Mouse (Mus musculus): ENCODE measurements around the gene Ankrd54. TPM values are rescaled to one million over a fixed set of nuclear protein-coding genes. Genes with fewer than 3 reads are reported as not detected.

Ankrd54 gene
- 41.2 TPM for polyA plus RNA-seq (2017; shearing (Covaris generic))

GRCm38 (mm10) chr15:79062376-79063159, at the start of gene Ankrd54:
TSS of gene Ankrd54 (minus strand) at chr15:79062893.

GRCm38 (mm10) chr15:79108421-79109320, 46.0 kb upstream of the Ankrd54 start, which contains the start of gene Micall1:
TSS of gene Micall1 (plus strand) at chr15:79108898.

GRCm38 (mm10) chr15:79074913-79075532, 12.3 kb upstream of the Ankrd54 start, which contains the start of gene Eif3l:
TSS of gene Eif3l (plus strand) at chr15:79075179.

GRCm38 (mm10) chr15:79041585-79041984, 21.1 kb downstream of the Ankrd54 start, which contains the start of gene Galr3:
TSS of gene Galr3 (plus strand) at chr15:79041885.

GRCm38 (mm10) chr15:79028237-79028738, 34.4 kb downstream of the Ankrd54 start, which contains the start of gene H1f0:
TSS of gene H1f0 (plus strand) at chr15:79028450.

Other genes with a start within 250 kb of the Ankrd54 start
- 0.44 TPM for gene Cdc42ep1, start 220.3 kb downstream of the Ankrd54 start, polyA plus RNA-seq (2017; shearing (Covaris generic))
- not detected for gene Lgals2, start 207.4 kb downstream of the Ankrd54 start, polyA plus RNA-seq (2017; shearing (Covaris generic))
- gene Gga1, start 185.7 kb downstream of the Ankrd54 start, polyA plus RNA-seq (2017; shearing (Covaris generic)) = 68.8 TPM
- gene Gm49510, start 163.2 kb downstream of the Ankrd54 start, polyA plus RNA-seq (2017; shearing (Covaris generic)) = 1.9 TPM
- gene Sh3bp1, start 163.1 kb downstream of the Ankrd54 start, polyA plus RNA-seq (2017; shearing (Covaris generic)) = 128 TPM
- gene Pdxp, start 149.0 kb downstream of the Ankrd54 start, polyA plus RNA-seq (2017; shearing (Covaris generic)) = 11.9 TPM
- gene Lgals1, start 136.2 kb downstream of the Ankrd54 start, polyA plus RNA-seq (2017; shearing (Covaris generic)) = 398 TPM
- gene Nol12, start 128.0 kb downstream of the Ankrd54 start, polyA plus RNA-seq (2017; shearing (Covaris generic)) = 25.1 TPM
- 51.9 TPM for gene Triobp, start 115.2 kb downstream of the Ankrd54 start, polyA plus RNA-seq (2017; shearing (Covaris generic))
- 34.2 TPM for gene H1f0, start 34.4 kb downstream of the Ankrd54 start, polyA plus RNA-seq (2017; shearing (Covaris generic))
- gene Galr3, start 21.0 kb downstream of the Ankrd54 start, polyA plus RNA-seq (2017; shearing (Covaris generic)) = not detected
- gene Eif3l, start 12.3 kb upstream of the Ankrd54 start, polyA plus RNA-seq (2017; shearing (Covaris generic)) = 99.7 TPM
- gene Micall1, start 46.0 kb upstream of the Ankrd54 start, polyA plus RNA-seq (2017; shearing (Covaris generic)) = 30.7 TPM
- gene Polr2f, start 78.1 kb upstream of the Ankrd54 start, polyA plus RNA-seq (2017; shearing (Covaris generic)) = 82.3 TPM
- 0.99 TPM for gene 1700088E04Rik, start 78.4 kb upstream of the Ankrd54 start, polyA plus RNA-seq (2017; shearing (Covaris generic))
- gene Sox10, start 102.3 kb upstream of the Ankrd54 start, polyA plus RNA-seq (2017; shearing (Covaris generic)) = 0.17 TPM
- 32.2 TPM for gene Pick1, start 166.3 kb upstream of the Ankrd54 start, polyA plus RNA-seq (2017; shearing (Covaris generic))
- gene Gm49486, start 166.5 kb upstream of the Ankrd54 start, polyA plus RNA-seq (2017; shearing (Covaris generic)) = not detected
- not detected for gene Slc16a8, start 191.9 kb upstream of the Ankrd54 start, polyA plus RNA-seq (2017; shearing (Covaris generic))
- gene Baiap2l2, start 222.6 kb upstream of the Ankrd54 start, polyA plus RNA-seq (2017; shearing (Covaris generic)) = 1.4 TPM

All from effector memory CD4-positive, alpha-beta T cell, adult 5 months (primary cell).